Mouse (Mus musculus) effector memory CD4-positive, alpha-beta T cell, adult 7 months (primary cell): ENCODE results near the gene Lhx9. TPM values are rescaled to one million over a fixed set of nuclear protein-coding genes. Genes with fewer than 3 reads are reported as not detected.

Experiments used
- polyA plus RNA-seq: library from polyadenylated mRNA; unstranded; fragments of 100-300 nt; shearing (Covaris generic); gene quantifications from one replicate; pipeline ENCODE4 v1.2.1, GENCODE M21; 2017

Lhx9 gene
- polyA plus RNA-seq, result 0.77 TPM

GRCm38 (mm10) chr1:138848511-138849109 lies at the start of gene Lhx9:
Gene Lhx9, minus strand, starts transcription at chr1:138848577.

GRCm38 (mm10) chr1:138856101-138856950 lies 7.9 kb upstream of the Lhx9 start, which contains the start of gene 2310009B15Rik:
Gene 2310009B15Rik, minus strand, starts transcription at chr1:138856852.

Other genes with a start within 250 kb of the Lhx9 start
- 231 TPM for gene Nek7, start 228.4 kb downstream of the Lhx9 start, polyA plus RNA-seq
- 10.3 TPM for gene 2310009B15Rik, start 8.3 kb upstream of the Lhx9 start, polyA plus RNA-seq
- 52.8 TPM for gene Dennd1b, start 114.9 kb upstream of the Lhx9 start, polyA plus RNA-seq